Mouse (Mus musculus): ENCODE measurements around the gene Hormad1.
A peak's percentile ranks its signal among the peaks of the same experiment; 100 is the strongest.
"Not testable (repeated sequence)": the region's sequence is repeated elsewhere in the genome, so short reads cannot be mapped to it uniquely, and the experiment has no call there.

Gene Hormad1

GRCm38 (mm10) chr3:95561826-95562225 lies 2.3 kb downstream of the Hormad1 start:
- DNase-seq (ENCODE audit: low read depth, low spot score): no peak

GRCm38 (mm10) chr3:95569585-95569984 lies 10.1 kb downstream of the Hormad1 start:
- no peak for DNase-seq (ENCODE audit: low read depth, low spot score)

GRCm38 (mm10) chr3:95587754-95588603 lies 28.5 kb downstream of the Hormad1 start:
- DNase-seq (ENCODE audit: low read depth, low spot score): no peak

- peak; percentile 97 for DNase-seq (ENCODE audit: low read depth, low spot score)
These were observed 29.2 kb downstream of the Hormad1 start, which contains the start of gene Golph3l for GRCm38 (mm10) chr3:95588604-95589086. Gene Golph3l (plus strand): TSS chr3:95588934.

- no peak for DNase-seq (ENCODE audit: low read depth, low spot score)
These were observed 39.3 kb downstream of the Hormad1 start for GRCm38 (mm10) chr3:95598734-95599133.

- no peak for DNase-seq (ENCODE audit: low read depth, low spot score)
These were observed 41.8 kb downstream of the Hormad1 start for GRCm38 (mm10) chr3:95601287-95601686.

GRCm38 (mm10) chr3:95606096-95606495 lies 46.6 kb downstream of the Hormad1 start:
- DNase-seq (ENCODE audit: low read depth, low spot score): no peak

- no peak for DNase-seq (ENCODE audit: low read depth, low spot score)
These were observed 49.7 kb downstream of the Hormad1 start for GRCm38 (mm10) chr3:95609195-95609594.

GRCm38 (mm10) chr3:95613996-95614395 lies 54.5 kb downstream of the Hormad1 start:
- no peak for DNase-seq (ENCODE audit: low read depth, low spot score)

GRCm38 (mm10) chr3:95618511-95618910 lies 59.0 kb downstream of the Hormad1 start:
- DNase-seq (ENCODE audit: low read depth, low spot score): no peak

GRCm38 (mm10) chr3:95621241-95621640 lies 61.8 kb downstream of the Hormad1 start:
- DNase-seq (ENCODE audit: low read depth, low spot score): no peak

GRCm38 (mm10) chr3:95622421-95622820 lies 62.9 kb downstream of the Hormad1 start:
- not testable (repeated sequence) for DNase-seq (ENCODE audit: low read depth, low spot score)

GRCm38 (mm10) chr3:95623551-95623950 lies 64.1 kb downstream of the Hormad1 start:
- DNase-seq (ENCODE audit: low read depth, low spot score): no peak

GRCm38 (mm10) chr3:95623991-95624515 lies 64.6 kb downstream of the Hormad1 start:
- not testable (repeated sequence) for DNase-seq (ENCODE audit: low read depth, low spot score)

GRCm38 (mm10) chr3:95624628-95625503 lies 65.4 kb downstream of the Hormad1 start, which contains the start of gene Ensa:
Gene Ensa (plus strand): TSS chr3:95624993.
- DNase-seq (ENCODE audit: low read depth, low spot score): peak; percentile 99

GRCm38 (mm10) chr3:95627763-95628162 lies 68.3 kb downstream of the Hormad1 start:
- DNase-seq (ENCODE audit: low read depth, low spot score): no peak

GRCm38 (mm10) chr3:95629755-95630154 lies 70.3 kb downstream of the Hormad1 start:
- DNase-seq (ENCODE audit: low read depth, low spot score): no peak

- DNase-seq (ENCODE audit: low read depth, low spot score): no peak
These were observed 71.4 kb downstream of the Hormad1 start for GRCm38 (mm10) chr3:95630856-95631255.

- no peak for DNase-seq (ENCODE audit: low read depth, low spot score)
These were observed 71.8 kb downstream of the Hormad1 start for GRCm38 (mm10) chr3:95631304-95631703.

GRCm38 (mm10) chr3:95632648-95633588 lies 73.4 kb downstream of the Hormad1 start:
- DNase-seq (ENCODE audit: low read depth, low spot score): no peak

- DNase-seq (ENCODE audit: low read depth, low spot score): no peak
These were observed 76.2 kb downstream of the Hormad1 start for GRCm38 (mm10) chr3:95635636-95636035.

Data from forelimb bud, embryonic 11.5 days (tissue).